Mouse (Mus musculus): ENCODE results near the gene Fastkd2. TPM values are rescaled to one million over a fixed set of nuclear protein-coding genes. Genes with fewer than 3 reads are reported as not detected.

Gene Fastkd2
- polyA plus RNA-seq, 1 experiment, result 42.0 TPM

GRCm38 (mm10) chr1:63729796-63730195, 618 bp upstream of the Fastkd2 start:
- TF ChIP-seq CTCF (IDR thresholded peaks at IDR 0.05; ENCODE audit: low read depth, low read length) (no peak), POLR2A (IDR thresholded peaks at IDR 0.05; ENCODE audit: insufficient read depth, low read length) (no peak), EP300 (IDR thresholded peaks at IDR 0.05; ENCODE audit: insufficient read depth, low read depth, low read length) (no peak)
- Histone ChIP-seq H3K4me3 (ENCODE audit: low read depth, low read length) (peak overlapping the region; percentile 98), H3K4me1 (ENCODE audit: control insufficient read depth, insufficient read depth, low read length) (no peaks in the 10 kb centered on the region), H3K9ac (ENCODE audit: low read depth, poor library complexity, severe bottlenecking) (peak overlapping the region; percentile 82), H3K27me3 (ENCODE audit: control insufficient read depth, insufficient read depth, low read length, poor library complexity, severe bottlenecking) (no peaks in the 10 kb centered on the region), H3K27ac (ENCODE audit: insufficient read depth, low read length) (no peak overlapping the region), H3K36me3 (ENCODE audit: control insufficient read depth, insufficient read depth, low read length, poor library complexity, severe bottlenecking) (no peaks in the 10 kb centered on the region), H3K9me3 (replicated peaks; ENCODE audit: control insufficient read depth, insufficient read depth, low read length, poor library complexity, severe bottlenecking) (no peaks in the 10 kb centered on the region)

GRCm38 (mm10) chr1:63756005-63756404, 25.6 kb downstream of the Fastkd2 start:
- H3K4me1 ChIP-seq (ENCODE audit: control insufficient read depth, insufficient read depth, low read length), result no peaks in the 10 kb centered on the region

DNA sequence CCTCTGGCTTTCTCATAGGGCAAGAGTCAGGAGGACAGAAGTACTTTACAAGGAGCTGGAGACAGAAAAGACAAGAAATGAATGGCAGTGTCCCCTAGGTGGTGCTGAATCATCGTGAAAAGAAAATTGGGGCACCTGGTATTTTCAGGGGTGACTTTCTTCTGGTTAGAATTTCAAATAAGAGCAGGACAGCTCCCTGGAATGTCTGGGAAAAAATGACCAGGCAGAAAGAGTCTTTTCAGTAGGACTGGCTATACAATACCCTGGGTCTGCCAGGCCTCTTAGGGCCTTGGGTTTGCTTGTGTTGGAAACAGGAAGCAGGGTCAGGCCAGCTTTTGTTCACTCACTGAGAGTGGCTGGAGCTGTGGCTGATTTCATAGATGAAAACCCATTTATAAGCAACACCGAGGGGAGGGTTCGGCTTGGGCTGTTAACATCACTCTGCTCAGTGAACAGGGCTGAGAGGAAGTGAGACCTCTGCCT, 32.8 kb downstream of the Fastkd2 start:
- no peak for TF ChIP-seq EP300 (IDR thresholded peaks at IDR 0.05; ENCODE audit: insufficient read depth, low read depth, low read length)
- TF ChIP-seq POLR2A (IDR thresholded peaks at IDR 0.05; ENCODE audit: insufficient read depth, low read length), result no peak
- no peak for TF ChIP-seq CTCF (IDR thresholded peaks at IDR 0.05; ENCODE audit: low read depth, low read length)
- H3K36me3 ChIP-seq (ENCODE audit: control insufficient read depth, insufficient read depth, low read length, poor library complexity, severe bottlenecking), result no peaks in the 10 kb centered on the region
- no peak overlapping the region for H3K9ac ChIP-seq (ENCODE audit: low read depth, poor library complexity, severe bottlenecking)
- no peaks in the 10 kb centered on the region for H3K27me3 ChIP-seq (ENCODE audit: control insufficient read depth, insufficient read depth, low read length, poor library complexity, severe bottlenecking)
- H3K27ac ChIP-seq (ENCODE audit: insufficient read depth, low read length), result no peak overlapping the region
- H3K4me3 ChIP-seq (ENCODE audit: low read depth, low read length), result no peak overlapping the region
- no peaks in the 10 kb centered on the region for H3K9me3 ChIP-seq (replicated peaks; ENCODE audit: control insufficient read depth, insufficient read depth, low read length, poor library complexity, severe bottlenecking)
- no peaks in the 10 kb centered on the region for H3K4me1 ChIP-seq (ENCODE audit: control insufficient read depth, insufficient read depth, low read length)

More at GRCm38 (mm10) chr1:63756005-63756404, 25.6 kb downstream of the Fastkd2 start:
- Histone ChIP-seq H3K36me3 (ENCODE audit: control insufficient read depth, insufficient read depth, low read length, poor library complexity, severe bottlenecking) (peaks cover 13% of the 10 kb centered on the region), H3K9ac (ENCODE audit: low read depth, poor library complexity, severe bottlenecking) (no peak overlapping the region), H3K9me3 (replicated peaks; ENCODE audit: control insufficient read depth, insufficient read depth, low read length, poor library complexity, severe bottlenecking) (peaks cover 4% of the 10 kb centered on the region; the same call in 1 of the 2 replicates), H3K4me3 (ENCODE audit: low read depth, low read length) (no peak overlapping the region), H3K27ac (ENCODE audit: insufficient read depth, low read length) (no peak overlapping the region), H3K27me3 (ENCODE audit: control insufficient read depth, insufficient read depth, low read length, poor library complexity, severe bottlenecking) (no peaks in the 10 kb centered on the region)
- TF ChIP-seq CTCF (IDR thresholded peaks at IDR 0.05; ENCODE audit: low read depth, low read length) (no peak), EP300 (IDR thresholded peaks at IDR 0.05; ENCODE audit: insufficient read depth, low read depth, low read length) (no peak), POLR2A (IDR thresholded peaks at IDR 0.05; ENCODE audit: insufficient read depth, low read length) (no peak)

- TF ChIP-seq EP300 (IDR thresholded peaks at IDR 0.05; ENCODE audit: insufficient read depth, low read depth, low read length), result no peak
- TF ChIP-seq CTCF (IDR thresholded peaks at IDR 0.05; ENCODE audit: low read depth, low read length), result no peak
- TF ChIP-seq POLR2A (IDR thresholded peaks at IDR 0.05; ENCODE audit: insufficient read depth, low read length), result no peak
- Histone ChIP-seq H3K36me3 (ENCODE audit: control insufficient read depth, insufficient read depth, low read length, poor library complexity, severe bottlenecking) (no peaks in the 10 kb centered on the region), H3K4me3 (ENCODE audit: low read depth, low read length) (no peak overlapping the region), H3K27ac (ENCODE audit: insufficient read depth, low read length) (no peak overlapping the region), H3K9ac (ENCODE audit: low read depth, poor library complexity, severe bottlenecking) (no peak overlapping the region), H3K27me3 (ENCODE audit: control insufficient read depth, insufficient read depth, low read length, poor library complexity, severe bottlenecking) (no peaks in the 10 kb centered on the region), H3K4me1 (ENCODE audit: control insufficient read depth, insufficient read depth, low read length) (no peaks in the 10 kb centered on the region), H3K9me3 (replicated peaks; ENCODE audit: control insufficient read depth, insufficient read depth, low read length, poor library complexity, severe bottlenecking) (no peaks in the 10 kb centered on the region)
Measured at GRCm38 (mm10) chr1:63763881-63764386, 33.5 kb downstream of the Fastkd2 start.

GRCm38 (mm10) chr1:63764395-63764794, 34.0 kb downstream of the Fastkd2 start:
- Histone ChIP-seq H3K9me3 (replicated peaks; ENCODE audit: control insufficient read depth, insufficient read depth, low read length, poor library complexity, severe bottlenecking) (no peaks in the 10 kb centered on the region), H3K36me3 (ENCODE audit: control insufficient read depth, insufficient read depth, low read length, poor library complexity, severe bottlenecking) (no peaks in the 10 kb centered on the region), H3K4me1 (ENCODE audit: control insufficient read depth, insufficient read depth, low read length) (no peaks in the 10 kb centered on the region), H3K9ac (ENCODE audit: low read depth, poor library complexity, severe bottlenecking) (no peak overlapping the region), H3K27ac (ENCODE audit: insufficient read depth, low read length) (no peak overlapping the region), H3K27me3 (ENCODE audit: control insufficient read depth, insufficient read depth, low read length, poor library complexity, severe bottlenecking) (no peaks in the 10 kb centered on the region), H3K4me3 (ENCODE audit: low read depth, low read length) (no peak overlapping the region)
- TF ChIP-seq CTCF (IDR thresholded peaks at IDR 0.05; ENCODE audit: low read depth, low read length) (no peak), EP300 (IDR thresholded peaks at IDR 0.05; ENCODE audit: insufficient read depth, low read depth, low read length) (no peak), POLR2A (IDR thresholded peaks at IDR 0.05; ENCODE audit: insufficient read depth, low read length) (no peak)

GRCm38 (mm10) chr1:63768112-63768511, 37.7 kb downstream of the Fastkd2 start:
- TF ChIP-seq POLR2A (IDR thresholded peaks at IDR 0.05; ENCODE audit: insufficient read depth, low read length) (no peak), EP300 (IDR thresholded peaks at IDR 0.05; ENCODE audit: insufficient read depth, low read depth, low read length) (no peak), CTCF (IDR thresholded peaks at IDR 0.05; ENCODE audit: low read depth, low read length) (no peak)
- Histone ChIP-seq H3K9me3 (replicated peaks; ENCODE audit: control insufficient read depth, insufficient read depth, low read length, poor library complexity, severe bottlenecking) (no peaks in the 10 kb centered on the region), H3K36me3 (ENCODE audit: control insufficient read depth, insufficient read depth, low read length, poor library complexity, severe bottlenecking) (no peaks in the 10 kb centered on the region), H3K9ac (ENCODE audit: low read depth, poor library complexity, severe bottlenecking) (no peak overlapping the region), H3K27me3 (ENCODE audit: control insufficient read depth, insufficient read depth, low read length, poor library complexity, severe bottlenecking) (no peaks in the 10 kb centered on the region), H3K4me1 (ENCODE audit: control insufficient read depth, insufficient read depth, low read length) (no peaks in the 10 kb centered on the region), H3K4me3 (ENCODE audit: low read depth, low read length) (no peak overlapping the region), H3K27ac (ENCODE audit: insufficient read depth, low read length) (no peak overlapping the region)
